7 mouse cellular contexts compared by ENCODE assay signal in the genomic region with DNA sequence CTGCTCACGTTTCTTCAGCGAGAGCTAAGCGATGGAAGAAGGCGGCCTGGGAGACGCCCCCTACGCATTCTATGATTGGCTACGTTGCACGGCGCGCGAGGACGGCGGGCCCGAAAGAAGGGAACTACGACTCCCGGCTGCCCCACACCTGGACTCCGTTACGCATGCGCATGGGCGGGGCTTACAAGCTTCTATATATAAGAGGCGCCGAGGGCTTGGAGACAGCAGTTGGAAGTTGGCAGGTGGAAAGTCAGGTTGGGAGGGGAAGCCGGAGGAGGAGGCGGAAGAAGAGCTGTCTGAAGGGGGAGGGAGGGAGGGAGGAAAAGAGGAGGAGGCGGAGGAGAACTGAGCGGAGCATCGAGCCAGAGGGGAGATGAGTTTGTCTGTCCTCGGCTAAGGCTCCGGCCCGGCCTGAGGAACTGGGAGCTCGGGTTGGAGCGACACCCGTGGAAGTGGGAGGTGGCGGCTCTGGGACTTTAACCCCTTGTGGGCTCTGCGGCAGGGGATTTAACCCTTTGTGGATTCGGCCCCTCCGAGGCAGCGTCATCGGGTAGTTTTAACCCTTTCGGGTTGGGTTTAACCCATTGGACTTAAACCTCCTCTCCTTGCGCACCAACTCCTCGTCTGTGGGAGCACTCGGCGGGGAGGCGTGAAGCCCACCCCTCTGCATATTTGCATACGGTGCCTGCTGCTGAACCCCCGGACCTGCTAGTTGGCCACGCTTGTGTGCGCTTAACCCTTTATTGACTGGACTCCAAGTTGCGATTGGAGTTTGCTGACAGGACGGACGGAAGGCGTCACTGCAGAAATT. TPM values are rescaled to one million over a fixed set of nuclear protein-coding genes. Genes with fewer than 3 reads are reported as not detected.
DNase-seq lines count a peak whose midpoint lies in the region; ATAC-seq and TF ChIP-seq lines count a peak whose summit lies in the region.

Hexim1 (plus strand) TSS at position 224 of the 811 bp plus-strand sequence.

- under 1% methylated on average over 53 of the region's 53 CpGs for WGBS in intestine, postnatal 0 days
- under 1% methylated on average over 53 of the region's 53 CpGs for WGBS in midbrain, embryonic 12.5 days
- under 1% methylated on average over 52 of the region's 53 CpGs for WGBS in small intestine, adult 2 months

- DNase-seq in adrenal gland, adult 8-10 months, result peak; percentile 100
- DNase-seq in embryo, embryonic 9.5 days (ENCODE audit: extremely low spot score), result peak; percentile 100
- peak; percentile 98 to 99 for DNase-seq in gastrocnemius, postnatal 4 days (ENCODE audit: low spot score in 2 of 2)
- peak; percentile 100 for DNase-seq in left cerebral cortex, postnatal 4 days

- no peak for TF ChIP-seq CTCF in intestine, postnatal 0 days (IDR thresholded peaks at IDR 0.05; ENCODE audit: low read depth)
- TF ChIP-seq CTCF in small intestine, adult 2 months (IDR thresholded peaks at IDR 0.05; ENCODE audit: extremely low read depth, insufficient read length, insufficient replicate concordance, low read depth, low read length), result no peak

- no peaks in the 10 kb centered on the region for H3K27me3 ChIP-seq in intestine, postnatal 0 days (replicated peaks; ENCODE audit: control insufficient read depth, insufficient read depth, low read length)
- H3K27me3 ChIP-seq in midbrain, embryonic 12.5 days, result peaks cover 28% of the 10 kb centered on the region
- H3K27me3 ChIP-seq in small intestine, adult 2 months (ENCODE audit: control insufficient read depth, insufficient read depth, low read length), result no peaks in the 10 kb centered on the region

- peak within 1 kb of the TSS; percentile 61 for H3K9ac ChIP-seq in intestine, postnatal 0 days (ENCODE audit: low read depth, low read length)
- H3K9ac ChIP-seq in midbrain, embryonic 12.5 days (replicated peaks), result peak within 1 kb of the TSS; percentile 78

- H3K36me3 ChIP-seq in intestine, postnatal 0 days (ENCODE audit: control insufficient read depth, insufficient read depth), result no peaks in the 10 kb centered on the region; the same call in 1 of the 2 replicates
- no peaks in the 10 kb centered on the region for H3K36me3 ChIP-seq in midbrain, embryonic 12.5 days
- H3K36me3 ChIP-seq in small intestine, adult 2 months (ENCODE audit: control insufficient read depth, insufficient read depth, low read length), result 0 out of 2 replicates have a peak, but pooled peaks cover 2% of the 10 kb centered on the region

- H3K4me1 ChIP-seq in intestine, postnatal 0 days (replicated peaks; ENCODE audit: control insufficient read depth, insufficient read depth, low read length), result peaks cover 7% of the 10 kb centered on the region; the same call in 1 of the 2 replicates
- peaks cover 35% of the 10 kb centered on the region for H3K4me1 ChIP-seq in midbrain, embryonic 12.5 days
- peaks cover 17% of the 10 kb centered on the region for H3K4me1 ChIP-seq in small intestine, adult 2 months (ENCODE audit: control insufficient read depth, insufficient read depth, insufficient read length, low read length)

- H3K4me3 ChIP-seq in intestine, postnatal 0 days (ENCODE audit: low read depth, low read length), result peak within 1 kb of the TSS; percentile 53
- H3K4me3 ChIP-seq in midbrain, embryonic 12.5 days, result peak within 1 kb of the TSS; percentile 61
- peak within 1 kb of the TSS; percentile 82 for H3K4me3 ChIP-seq in small intestine, adult 2 months (ENCODE audit: low read depth, low read length)

- no peaks in the 10 kb centered on the region for H3K9me3 ChIP-seq in intestine, postnatal 0 days (ENCODE audit: control insufficient read depth)
- H3K9me3 ChIP-seq in midbrain, embryonic 12.5 days, result no peaks in the 10 kb centered on the region

- intact Hi-C loops in left cerebral cortex, postnatal 4 days (cut with DNase I), result loop anchor here (5.0 kb wide), 1 partner anchor 41 kb away; no protein-coding TSS in a partner anchor

- H3K4me2 ChIP-seq in intestine, postnatal 0 days (replicated peaks; ENCODE audit: low read depth), result peak within 1 kb of the TSS; percentile 93
- peak within 1 kb of the TSS; percentile 85 for H3K4me2 ChIP-seq in midbrain, embryonic 12.5 days (replicated peaks)

- peak within 1 kb of the TSS; percentile 83 for H3K27ac ChIP-seq in intestine, postnatal 0 days (ENCODE audit: low read depth, low read length)
- H3K27ac ChIP-seq in midbrain, embryonic 12.5 days (replicated peaks), result peak within 1 kb of the TSS; percentile 89
- peak within 1 kb of the TSS; percentile 76 for H3K27ac ChIP-seq in small intestine, adult 2 months (ENCODE audit: insufficient read depth, low read depth, low read length)

- peak; percentile 100 for TF ChIP-seq POLR2A in small intestine, adult 2 months (IDR thresholded peaks at IDR 0.05; ENCODE audit: low read depth, low read length)

- ATAC-seq in intestine, postnatal 0 days, result peak; percentile 95
- ATAC-seq in midbrain, embryonic 12.5 days (ENCODE audit: low FRiP score, low read depth), result peak; percentile 94

RNA-seq across cellular contexts. Expression of gene Hexim1, which starts in this region (rescaled TPM):
- 10 to 100 TPM; 75.2 to 90.2 (median 86.0) TPM for total RNA-seq in adrenal gland, adult 8-10 months (2022)
- total RNA-seq in gastrocnemius, postnatal 4 days (2021), result 10 to 100 TPM; 26.9 to 29.6 TPM
- 4.6 and 6.0 TPM in 2 replicates for polyA plus RNA-seq in intestine, postnatal 0 days (2015; fragmentation: Nextera tagmentation; extraction: Ambion mirVana)
- 10 to 100 TPM; 22.9 to 23.2 TPM for total RNA-seq in left cerebral cortex, postnatal 4 days (2021)
- polyA plus RNA-seq in midbrain, embryonic 12.5 days (2016; fragmentation: Nextera tagmentation; extraction: Ambion mirVana), result 2.6 and 3.1 TPM in 2 replicates
- polyA plus RNA-seq in small intestine, adult 2 months (2012; rRNA removed), result 4.3 and 11.4 TPM in 2 replicates

Comparison
In these comparisons a context has a peak if more than half of its experiments do, and no peak if none do; other contexts are left out.
1. Peak in every context shown above with its lines: DNase-seq, ATAC-seq, H3K4me3 ChIP-seq and H3K27ac ChIP-seq.